Mouse (Mus musculus): ENCODE measurements around the gene Ube2dnl2. TPM values are rescaled to one million over a fixed set of nuclear protein-coding genes. Genes with fewer than 3 reads are reported as not detected.

The Ube2dnl2 gene
- not detected in 2 replicates for polyA plus RNA-seq (2015; fragmentation: Nextera tagmentation; extraction: Ambion mirVana)

- no peak for DNase-seq (ENCODE audit: low spot score)
Observed at GRCm38 (mm10) chrX:114907282-114907681, at the start of gene Ube2dnl2. Ube2dnl2 (plus strand) TSS chrX:114907582.

- no peak for DNase-seq (ENCODE audit: low spot score)
Observed at GRCm38 (mm10) chrX:114895489-114895888, 11.9 kb upstream of the Ube2dnl2 start.

DNA sequence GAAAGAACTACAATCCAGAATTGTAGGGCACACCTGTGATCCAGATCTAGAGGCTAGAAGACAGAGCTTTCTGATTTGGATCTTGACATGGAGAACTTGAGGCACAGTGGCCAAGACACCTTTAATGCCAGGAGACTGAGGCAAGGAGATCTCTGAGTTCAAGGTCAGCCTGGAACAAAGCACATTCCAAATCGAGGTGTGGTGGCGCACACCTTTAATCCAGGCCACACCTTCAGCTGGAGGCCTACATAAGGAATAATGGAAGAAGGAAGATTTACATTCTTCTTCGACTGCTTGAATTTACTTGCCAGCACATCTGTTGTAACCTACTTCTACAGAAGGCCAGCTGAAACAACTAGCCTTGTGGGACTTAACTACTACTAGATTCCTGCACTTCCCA is 9.9 kb upstream of the Ube2dnl2 start:
- no peak for DNase-seq (ENCODE audit: low spot score)

GRCm38 (mm10) chrX:114903391-114903790 is 4.0 kb upstream of the Ube2dnl2 start:
- no peak for DNase-seq (ENCODE audit: low spot score)

GRCm38 (mm10) chrX:114904712-114905111 is 2.7 kb upstream of the Ube2dnl2 start, which contains the start of gene Ube2dnl1:
Ube2dnl1 (plus strand) TSS chrX:114905012.
- no peak for DNase-seq (ENCODE audit: low spot score)

DNA sequence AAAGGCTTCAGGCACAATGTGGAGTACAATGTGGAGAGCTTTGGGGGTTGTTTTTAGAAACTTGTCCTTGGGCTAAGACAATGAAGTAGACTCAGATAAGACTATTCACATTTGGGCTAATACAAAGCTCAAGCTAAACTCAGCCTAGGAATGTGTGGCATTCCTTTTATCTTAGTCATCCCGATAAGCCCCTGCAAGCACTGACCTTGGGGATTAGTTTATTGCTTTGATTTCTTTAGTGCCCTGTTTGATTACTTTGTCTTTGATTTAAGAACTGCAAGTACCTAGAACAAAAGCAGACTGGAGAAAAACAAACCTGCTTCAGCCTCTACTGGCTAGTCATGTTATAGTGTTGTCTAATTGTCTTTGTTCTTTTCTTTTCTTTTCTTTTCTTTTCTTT is 47.7 kb downstream of the Ube2dnl2 start:
- no peak for DNase-seq (ENCODE audit: low spot score)

Other genes starting within 250 kb of the Ube2dnl2 start
- gene Ube2dnl1, start 2.6 kb upstream of the Ube2dnl2 start, polyA plus RNA-seq (2015; fragmentation: Nextera tagmentation; extraction: Ambion mirVana): not detected in 2 replicates